Mouse (Mus musculus) c-Kit-positive CD71-positive TER-119-positive erythroid progenitor cells, embryonic 14.5 days (primary cell): ENCODE results near the gene Wfdc2.
"Not testable (repeated sequence)": the region's sequence is repeated elsewhere in the genome, so short reads cannot be mapped to it uniquely, and the experiment has no call there.

Experiments
- DNase-seq: peaks from one replicate; pipeline ENCODE4 v3.0.0-alpha.2; 2013; ENCODE audit warnings: low spot score

Gene Wfdc2

DNA sequence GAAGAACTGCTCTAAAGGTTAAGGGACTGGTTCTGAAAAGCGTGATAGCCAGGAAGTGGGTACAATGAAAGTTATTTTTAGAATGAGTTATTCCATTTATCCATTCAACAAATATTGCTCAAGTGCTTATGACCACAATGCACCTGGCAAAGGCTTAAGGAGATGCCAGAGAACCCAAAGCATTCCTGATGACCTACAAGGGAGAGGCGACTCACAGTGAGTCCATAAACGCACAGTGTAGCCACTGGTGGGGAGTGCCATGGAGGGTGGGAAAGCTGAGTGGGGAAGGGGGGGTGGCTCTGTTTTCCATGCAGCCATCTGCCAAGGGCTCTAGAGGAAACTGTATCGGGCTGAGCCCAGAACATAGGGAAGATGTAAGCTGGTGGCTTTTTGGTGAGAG is 12.9 kb upstream of the Wfdc2 start:
- no peak for DNase-seq

DNA sequence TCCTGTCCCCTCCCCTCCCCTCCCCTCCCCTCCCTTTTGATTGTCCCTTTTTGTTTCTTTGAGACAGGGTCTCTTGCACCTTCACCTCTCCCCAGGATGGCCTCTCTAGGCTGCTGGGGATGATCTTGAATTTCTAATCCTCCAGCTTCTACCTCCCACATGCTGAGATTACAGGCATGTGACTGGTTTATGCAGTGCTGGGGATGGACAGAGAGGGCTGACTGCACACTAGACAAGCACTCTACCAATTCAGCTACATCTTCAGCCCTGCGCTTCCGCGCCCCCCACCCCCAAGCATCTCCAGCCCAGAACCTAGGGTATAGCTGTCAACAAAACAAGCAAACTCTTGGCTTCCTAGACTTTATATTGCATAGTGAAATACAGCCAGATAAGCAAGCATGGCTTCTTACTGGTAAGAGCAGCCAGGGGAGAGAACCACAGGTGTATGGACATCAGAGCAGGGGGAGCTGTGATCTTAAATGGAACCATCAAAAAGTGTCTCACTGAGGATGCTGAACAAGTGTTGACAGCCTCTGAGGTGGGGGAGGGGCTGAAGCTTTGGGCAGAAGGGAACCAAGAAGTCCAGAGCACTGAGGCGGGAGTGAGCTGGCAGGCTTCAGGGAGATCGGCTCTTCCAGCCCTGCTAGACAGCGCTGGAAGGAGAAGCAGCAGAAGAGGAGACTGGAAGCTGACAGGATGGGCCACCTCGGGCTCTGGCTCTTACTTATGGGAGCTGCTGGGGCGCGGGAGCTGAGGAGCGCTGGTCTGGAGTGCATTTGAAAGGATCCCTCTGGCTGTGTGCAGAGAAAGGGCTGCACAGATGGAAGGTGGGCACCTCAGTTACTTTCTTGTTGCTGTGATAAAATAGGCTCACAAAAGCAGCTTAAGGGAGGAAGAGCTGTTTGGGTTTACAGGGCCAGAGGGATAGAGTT is 12.0 kb upstream of the Wfdc2 start:
- DNase-seq = no peak

DNA sequence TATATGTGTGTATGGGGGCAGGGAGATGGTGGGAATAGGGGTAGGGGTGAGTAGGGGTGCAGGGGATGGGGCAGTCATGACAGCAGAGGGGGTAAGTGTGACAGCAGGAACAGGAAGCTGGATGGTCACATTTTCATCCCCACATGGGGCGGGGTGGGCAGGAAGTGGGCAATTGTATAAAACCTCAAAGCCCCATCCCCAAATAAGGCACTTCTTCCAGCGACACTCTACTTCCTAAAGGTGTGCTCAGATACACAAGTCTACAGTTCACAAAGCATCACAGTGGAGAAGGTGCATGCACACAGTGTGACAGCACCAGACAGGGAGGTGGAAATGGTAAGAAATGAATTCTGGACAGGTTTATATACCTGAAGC is 11.3 kb upstream of the Wfdc2 start:
- DNase-seq = no peak

DNA sequence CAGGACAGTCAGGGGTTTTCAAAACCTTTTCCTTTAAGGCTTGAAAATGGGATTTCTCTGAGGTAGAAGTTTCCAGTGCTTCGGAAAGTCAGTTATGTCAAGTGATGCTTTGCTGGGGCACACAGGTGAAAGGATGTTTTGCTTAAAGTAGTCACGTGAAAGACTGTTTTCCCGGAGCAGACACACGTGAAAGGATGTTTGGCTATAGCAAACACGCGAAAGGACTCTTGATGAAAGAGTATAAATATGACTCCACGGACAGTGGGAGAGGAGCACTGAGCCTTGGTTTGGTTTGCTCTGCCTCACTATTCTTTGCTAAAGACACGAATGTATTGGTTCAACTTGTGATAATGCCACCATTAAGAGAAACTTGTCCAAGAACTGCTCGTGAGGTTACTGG is 10.7 kb upstream of the Wfdc2 start:
- DNase-seq = no peak

DNA sequence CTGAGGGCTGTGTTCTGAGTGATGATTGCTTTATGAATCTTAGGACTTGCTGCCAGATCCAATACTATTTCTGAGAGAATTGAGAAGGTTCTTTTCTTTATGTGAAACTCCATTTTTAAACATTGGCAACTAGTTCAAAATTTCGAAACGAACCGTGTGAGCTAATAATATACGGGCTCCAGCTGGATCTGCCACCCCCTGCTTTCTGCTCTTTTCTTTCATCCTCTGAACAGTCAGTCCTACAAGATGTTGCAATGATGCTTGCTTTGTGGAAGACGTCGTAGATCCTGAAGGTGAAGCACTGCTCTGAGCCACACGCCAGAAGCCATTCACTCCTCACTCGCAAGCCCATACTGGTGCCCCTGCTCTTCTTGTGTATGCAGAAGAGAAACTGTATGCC is 3.8 kb upstream of the Wfdc2 start:
- no peak for DNase-seq

DNA sequence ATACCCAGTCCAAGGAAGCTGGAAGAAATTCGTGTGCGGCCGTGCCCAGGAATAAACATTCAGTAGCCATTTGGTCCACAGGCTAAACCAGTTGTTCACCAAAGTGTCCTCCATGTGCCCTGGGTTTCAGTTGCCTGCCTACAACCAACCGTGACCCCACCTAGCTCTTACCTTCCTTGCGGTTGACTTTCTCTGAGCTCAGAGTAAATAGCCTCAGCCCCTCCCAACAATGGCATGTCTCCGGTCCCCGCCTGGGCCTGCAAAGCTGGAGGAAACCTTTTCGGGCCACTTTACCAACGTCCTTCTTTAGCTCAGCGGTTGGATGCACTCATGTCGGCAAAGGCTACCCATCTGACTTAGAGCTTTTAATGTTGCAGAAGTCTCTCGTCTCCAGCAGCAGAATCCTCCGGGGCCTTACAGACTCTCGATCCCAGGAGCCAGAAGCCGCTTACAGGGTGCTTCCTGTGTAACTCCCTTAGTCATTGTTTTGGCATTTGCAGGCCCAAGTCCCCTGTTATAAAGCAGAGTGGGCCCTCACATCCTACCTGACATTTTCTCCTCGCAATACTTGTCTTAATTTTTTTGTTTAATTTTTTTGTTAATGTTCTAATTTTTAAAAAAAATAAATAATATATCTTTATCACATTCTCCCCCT is 3.1 kb upstream of the Wfdc2 start:
- DNase-seq = no peak

DNA sequence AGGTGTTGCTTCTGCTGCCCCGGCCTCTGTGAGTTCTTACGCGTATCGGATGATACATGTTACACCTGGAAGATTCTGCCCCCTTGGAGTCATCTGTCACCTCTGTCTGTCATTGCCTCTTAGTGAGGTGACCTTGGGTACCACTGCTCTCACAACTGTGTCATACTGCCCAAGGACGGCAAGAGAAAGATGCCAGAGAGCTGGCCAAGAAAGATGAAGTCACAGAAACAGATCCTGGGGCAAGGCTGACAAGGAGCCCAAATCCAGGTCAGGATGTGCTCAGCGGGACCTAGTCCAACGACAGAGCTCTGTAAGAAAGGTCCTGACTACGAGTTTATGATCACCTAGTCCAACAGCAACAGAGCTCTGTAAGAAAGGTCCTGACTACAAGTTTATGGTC is 2.1 kb upstream of the Wfdc2 start:
- no peak for DNase-seq

DNA sequence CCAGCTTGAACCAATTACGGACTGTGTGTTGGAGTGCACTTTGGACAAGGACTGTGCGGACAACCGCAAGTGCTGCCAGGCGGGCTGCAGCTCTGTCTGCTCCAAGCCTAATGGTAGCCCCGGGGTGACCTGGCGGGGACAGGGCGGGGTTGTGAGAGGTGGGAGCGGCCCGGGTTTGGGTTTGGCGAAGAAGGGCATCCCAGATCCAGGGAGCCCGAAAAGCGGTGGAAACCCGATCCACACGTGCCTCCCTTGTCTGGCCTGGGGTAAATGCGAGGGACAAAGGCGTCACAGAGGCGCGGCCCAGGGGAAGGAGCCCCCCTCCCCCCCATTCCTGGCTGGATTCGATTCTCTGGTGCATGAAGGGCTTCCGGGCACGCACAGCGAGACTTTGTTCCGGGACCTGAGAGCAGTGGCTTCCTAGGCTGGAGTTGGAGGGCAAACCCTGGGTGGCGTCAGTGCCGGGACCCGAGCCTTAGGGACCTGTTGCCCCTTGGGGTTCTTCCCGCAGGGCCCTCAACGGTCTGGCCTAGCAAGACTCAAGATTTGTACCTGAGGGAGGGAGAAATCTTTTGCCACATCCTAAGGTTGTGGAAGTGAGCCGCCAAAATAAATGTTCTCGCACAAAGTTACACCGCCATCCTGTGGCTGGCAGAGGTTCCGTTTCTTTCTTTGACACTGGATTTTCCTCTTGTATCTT is 1.3 kb downstream of the Wfdc2 start:
- no peak for DNase-seq

DNA sequence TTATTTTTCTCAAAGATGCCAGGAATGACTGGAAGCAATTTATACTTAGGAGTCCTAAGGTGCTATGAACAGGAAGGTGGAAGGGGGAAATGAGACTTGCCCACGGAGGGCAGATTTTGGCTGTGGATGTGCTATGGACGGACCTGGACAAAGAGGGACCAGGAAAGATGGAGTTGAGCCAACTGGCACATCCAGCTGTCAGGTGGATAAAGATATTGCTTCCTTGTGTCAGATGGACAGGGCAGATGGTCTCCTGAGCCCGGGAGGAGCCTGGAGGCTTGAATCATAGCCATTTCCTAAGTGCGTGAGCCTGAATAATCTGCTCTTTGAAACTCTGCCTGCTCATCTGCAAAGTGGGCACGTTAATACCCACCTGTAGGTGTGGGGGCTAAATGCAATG is 2.1 kb downstream of the Wfdc2 start:
- DNase-seq = no peak

DNA sequence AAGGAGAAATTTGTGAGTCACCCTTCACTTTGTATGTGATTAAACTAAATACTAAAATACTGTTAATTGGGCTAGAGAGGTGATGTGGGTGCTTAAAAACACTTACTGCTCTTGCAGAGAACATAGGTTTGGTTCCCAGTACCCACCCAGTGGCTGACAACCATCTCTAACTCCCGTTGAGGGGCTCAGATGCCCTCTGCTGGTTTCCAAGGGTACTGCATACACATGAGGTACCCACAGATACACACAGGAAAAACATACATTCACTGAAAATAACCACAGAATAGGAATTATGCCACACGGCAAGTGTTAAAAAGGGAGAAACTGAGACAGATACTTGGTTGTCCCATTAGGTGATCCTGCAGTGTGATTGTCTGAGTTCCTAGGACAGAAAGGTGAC is 4.8 kb downstream of the Wfdc2 start:
- peak; percentile 9 for DNase-seq

DNA sequence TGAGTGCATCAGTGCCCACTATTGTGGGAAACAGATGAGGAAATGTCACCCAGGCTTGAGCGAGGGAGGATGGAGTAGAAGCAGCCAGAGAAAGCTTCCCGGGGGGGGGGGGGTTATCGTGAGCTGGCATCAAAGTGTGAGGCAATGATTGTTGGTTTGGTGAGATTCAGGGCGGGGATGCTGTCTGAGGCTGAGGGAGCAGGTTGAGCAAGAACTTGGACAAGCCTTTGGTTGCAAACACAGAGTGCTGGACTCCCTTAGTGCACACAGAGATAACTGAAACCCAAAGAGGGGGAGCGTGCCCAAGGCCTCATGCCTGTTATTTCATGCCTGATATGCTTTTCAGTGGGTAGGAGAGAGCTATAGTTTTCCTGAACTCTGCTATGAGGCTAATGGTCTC is 5.2 kb downstream of the Wfdc2 start:
- DNase-seq = no peak

DNA sequence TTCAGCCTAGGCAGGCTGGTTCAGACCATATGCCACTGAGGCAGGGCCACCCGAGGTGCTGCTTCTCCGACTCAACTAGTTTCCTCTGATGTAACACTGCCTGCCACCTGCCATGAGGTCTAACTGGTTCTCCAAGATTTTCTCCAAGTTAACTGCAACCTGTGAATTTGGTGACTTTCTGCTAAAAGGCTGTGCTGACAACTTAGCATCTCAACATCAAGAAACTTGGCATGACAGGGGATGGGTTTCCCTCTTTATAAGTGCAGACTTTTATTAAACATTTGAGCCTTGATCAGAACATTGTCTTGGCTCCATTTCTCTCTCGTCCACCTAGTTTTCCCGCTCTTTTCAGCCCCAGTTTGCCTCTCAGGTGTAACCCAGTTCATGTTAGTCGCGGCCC is 11.1 kb downstream of the Wfdc2 start, which contains the start of gene Spint3:
Gene Spint3, minus strand, starts transcription at position 101 of the 400 bp plus-strand sequence.
- DNase-seq = not testable (repeated sequence)

DNA sequence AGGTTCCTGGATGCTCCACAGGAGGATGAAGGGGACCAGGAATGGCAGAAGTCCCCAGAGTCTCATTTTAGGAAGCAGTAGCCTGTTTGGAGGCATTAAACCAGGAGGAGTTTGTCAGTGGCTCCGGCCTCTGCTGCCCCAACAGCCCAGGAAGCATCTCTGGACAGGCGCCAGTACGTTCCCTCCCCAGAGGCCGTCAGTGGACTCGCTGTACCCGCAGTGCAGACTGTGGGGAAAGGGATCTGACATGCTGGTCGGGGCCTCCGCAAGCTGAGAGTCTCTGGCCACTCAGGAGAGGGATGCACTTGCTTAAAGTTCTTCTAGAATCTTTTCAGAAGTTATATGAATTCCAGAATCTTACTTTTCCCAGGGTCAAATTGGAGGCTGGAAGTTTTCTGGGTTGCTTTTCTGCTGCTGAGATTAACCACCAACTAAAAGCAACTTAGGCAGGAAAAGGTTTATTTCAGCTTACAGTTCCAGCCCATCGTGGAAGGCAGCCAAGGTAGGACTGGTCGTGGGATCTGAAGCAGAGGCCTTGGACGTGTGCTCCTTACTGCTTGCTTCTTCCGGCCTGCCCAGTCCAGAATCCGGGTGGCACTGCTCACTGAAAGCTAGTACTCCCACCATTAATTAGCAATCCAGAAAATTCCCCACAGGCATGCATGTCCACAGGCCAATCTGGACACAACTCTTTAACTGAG is 23.0 kb downstream of the Wfdc2 start, which contains the start of gene Wfdc6a:
Gene Wfdc6a, minus strand, starts transcription at position 423 of the 701 bp plus-strand sequence.
- DNase-seq = not testable (repeated sequence)

DNA sequence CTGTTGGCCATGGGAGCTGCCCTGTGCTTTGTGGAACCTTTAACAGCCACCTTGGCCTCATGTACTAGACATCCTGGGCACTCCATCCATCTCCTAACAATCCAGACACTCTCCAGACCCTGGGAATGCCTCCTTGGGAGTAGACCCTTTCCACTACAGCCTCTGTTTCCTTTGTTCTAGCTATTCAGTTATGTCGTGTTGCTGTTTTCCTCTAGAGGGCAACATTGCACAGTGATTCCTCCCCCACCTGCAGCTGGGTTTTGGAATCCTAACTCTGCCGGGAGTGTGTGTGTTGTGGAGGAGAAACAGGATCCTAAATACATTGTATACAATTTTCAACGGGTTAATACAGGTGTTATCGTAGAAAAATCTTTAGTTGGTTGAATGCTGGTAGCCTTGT is 29.8 kb downstream of the Wfdc2 start:
- no peak for DNase-seq

DNA sequence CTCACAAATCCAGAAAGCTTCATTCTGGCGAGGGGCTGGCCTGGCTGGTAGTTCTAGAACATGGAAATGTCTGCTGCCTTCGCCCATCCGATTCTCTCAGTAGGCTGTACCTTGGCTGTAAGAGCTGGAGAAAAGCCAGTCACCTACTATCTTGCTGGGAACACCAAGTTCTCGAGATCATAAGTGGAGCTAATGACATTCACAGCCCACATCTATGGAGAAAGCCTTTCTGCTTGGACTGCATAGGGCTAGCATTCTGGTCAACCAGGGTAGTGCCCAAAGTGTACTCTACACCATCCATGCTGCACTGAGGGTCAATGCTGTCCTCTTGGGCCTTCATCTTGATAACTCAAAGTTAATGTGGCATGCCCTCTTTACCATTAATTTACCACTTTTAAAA is 31.3 kb downstream of the Wfdc2 start, which contains the start of gene Eppin:
Gene Eppin, minus strand, starts transcription at position 101 of the 400 bp plus-strand sequence.
- no peak for DNase-seq

DNA sequence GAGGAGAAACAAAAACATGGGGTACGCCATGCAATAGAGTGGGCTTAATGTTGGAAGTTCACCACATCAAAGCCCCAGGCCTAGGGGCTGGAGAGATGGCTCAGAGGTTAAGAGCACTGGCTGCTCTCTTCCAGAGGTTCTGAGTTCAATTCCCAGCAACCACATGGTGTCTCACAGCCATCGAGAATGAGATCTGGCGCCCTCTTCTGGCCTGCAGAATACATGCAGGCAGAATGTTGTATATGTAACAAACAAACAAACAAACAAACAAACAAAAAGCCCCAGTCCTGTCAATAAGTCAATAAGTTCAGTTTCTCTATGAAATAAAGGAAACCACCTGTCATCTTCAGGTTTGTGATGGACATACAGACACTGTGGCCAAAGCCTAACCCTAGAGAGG is 38.0 kb downstream of the Wfdc2 start:
- no peak for DNase-seq

DNA sequence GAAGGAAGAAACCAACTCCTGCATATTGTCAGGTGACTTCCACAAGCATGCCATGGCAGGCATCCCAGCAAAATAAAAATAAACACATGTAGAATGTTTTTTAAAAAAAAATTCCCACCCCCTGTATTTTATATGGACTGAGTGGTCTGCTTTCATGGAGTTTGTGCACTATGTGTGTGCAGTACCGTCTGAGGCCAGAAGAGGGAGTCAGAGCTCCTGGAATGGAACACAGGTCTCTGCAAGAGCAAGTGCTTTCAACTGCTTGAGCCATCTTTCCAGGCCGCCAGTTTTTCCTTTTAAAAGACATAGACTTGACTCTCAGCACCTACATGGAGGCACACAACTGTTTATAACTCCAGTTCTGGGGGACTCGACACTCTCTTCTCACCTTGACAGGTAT is 41.3 kb downstream of the Wfdc2 start:
- DNase-seq = no peak

DNA sequence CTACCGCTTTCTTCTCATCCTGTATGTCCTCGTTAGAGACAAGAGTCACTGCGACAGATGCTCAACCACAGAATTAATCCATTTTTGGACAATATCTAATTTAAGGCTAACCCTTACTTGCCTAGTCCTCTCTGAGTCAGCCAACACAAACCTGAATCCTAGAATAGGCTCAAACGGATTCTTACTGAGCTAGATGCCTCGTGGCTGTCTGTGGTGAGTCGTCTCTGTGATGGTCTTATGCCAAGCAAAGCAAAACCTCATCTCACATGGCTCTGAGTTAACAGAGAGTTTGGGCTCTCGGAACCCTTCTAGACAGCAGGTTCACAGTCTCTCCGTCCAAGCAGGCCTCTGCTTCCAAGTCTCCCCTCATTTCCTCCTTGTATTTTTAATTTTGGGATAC is 42.2 kb downstream of the Wfdc2 start:
- no peak for DNase-seq

DNA sequence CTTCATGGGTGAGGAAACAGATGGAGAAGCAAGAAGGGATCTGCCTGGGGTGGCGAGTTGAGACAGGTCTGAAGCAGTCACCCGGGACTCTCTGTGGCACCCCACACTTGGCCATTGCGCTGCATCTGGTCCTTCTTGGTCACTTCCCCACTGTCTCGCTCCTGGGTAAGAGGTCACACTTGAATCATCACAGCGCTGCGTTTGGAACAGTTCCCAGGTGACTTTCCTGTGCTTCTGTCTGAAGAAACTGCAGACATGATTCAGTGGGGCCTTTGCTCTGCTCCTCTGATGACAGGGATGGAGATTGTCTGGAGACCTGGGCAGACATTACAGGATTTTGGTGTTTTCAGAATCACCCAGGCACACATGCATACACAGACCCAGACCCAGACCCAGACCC is 46.6 kb downstream of the Wfdc2 start:
- DNase-seq = no peak

DNA sequence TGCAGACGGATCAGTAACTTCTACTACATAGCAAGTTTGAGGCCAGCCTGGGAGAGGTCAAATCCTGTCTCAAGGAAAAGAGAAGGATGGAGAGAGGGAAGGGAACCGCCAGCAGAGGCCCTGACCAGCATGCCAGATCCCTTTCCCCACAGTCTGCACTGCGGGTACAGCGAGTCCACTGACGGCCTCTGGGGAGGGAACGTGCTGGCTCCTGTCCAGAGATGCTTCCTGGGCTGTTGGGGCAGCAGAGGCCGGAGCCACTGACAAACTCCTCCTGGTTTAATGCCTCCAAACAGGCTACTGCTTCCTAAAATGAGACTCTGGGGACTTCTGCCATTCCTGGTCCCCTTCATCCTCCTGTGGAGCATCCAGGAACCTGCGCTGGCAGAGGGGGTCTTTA is 51.3 kb downstream of the Wfdc2 start, which contains the start of the genes Wfdc6b and Wfdc8:
Gene Wfdc6b, plus strand, starts transcription at position 52 of the 400 bp plus-strand sequence.
Gene Wfdc8, minus strand, starts transcription at position 156 of the 400 bp plus-strand sequence.
- DNase-seq = not testable (repeated sequence)

DNA sequence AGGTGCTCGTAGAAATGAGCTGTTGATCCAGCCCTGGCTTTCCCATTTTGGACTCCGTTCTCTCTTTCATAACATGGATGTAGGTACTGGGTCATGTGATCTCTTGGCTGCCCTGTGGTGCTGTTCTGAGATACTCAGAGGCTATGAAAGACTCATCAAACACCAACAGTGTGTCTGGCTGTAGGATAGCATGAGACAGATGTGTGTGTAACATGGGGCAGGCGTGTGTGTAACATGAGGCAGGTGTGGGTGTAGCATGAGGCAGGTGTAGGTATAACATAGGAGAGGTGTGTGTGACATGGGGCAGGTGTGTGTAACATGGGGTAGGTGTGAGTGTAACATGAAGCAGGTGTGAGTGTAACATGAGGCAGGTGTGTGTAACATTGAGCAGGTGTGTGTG is 53.2 kb downstream of the Wfdc2 start:
- DNase-seq = no peak
